Mouse (Mus musculus) left cerebral cortex, adult 18-20 months (tissue): Measurements from ENCODE around the gene Sdccag8. TPM values are rescaled to one million over a fixed set of nuclear protein-coding genes. Genes with fewer than 3 reads are reported as not detected.

Experiments used
- DNase-seq, 2 experiments: peaks; one replicate each; pipeline ENCODE4 v3.0.0; 2021 to 2022; ENCODE audit warnings: low spot score in 2 of 2, mixed read lengths in 1 of 2
- microRNA-seq, 2 experiments: library from miRNA; unstranded; fragments of <30 nt; microRNA quantifications; one replicate each; pipeline ENCODE4 v1.2.0; 2021
- total RNA-seq, 2 experiments: library from RNA; stranded (reverse); gene quantifications; 2 replicates each; pipeline ENCODE4 v1.2.3; 2021

Sdccag8 gene
- total RNA-seq, 2 experiments from 2014 or later: 16.4 to 17.4 TPM

- DNase-seq: no peak
Measured at GRCm38 (mm10) chr1:177040058-177040457, 225.6 kb downstream of the Sdccag8 start.

DNA sequence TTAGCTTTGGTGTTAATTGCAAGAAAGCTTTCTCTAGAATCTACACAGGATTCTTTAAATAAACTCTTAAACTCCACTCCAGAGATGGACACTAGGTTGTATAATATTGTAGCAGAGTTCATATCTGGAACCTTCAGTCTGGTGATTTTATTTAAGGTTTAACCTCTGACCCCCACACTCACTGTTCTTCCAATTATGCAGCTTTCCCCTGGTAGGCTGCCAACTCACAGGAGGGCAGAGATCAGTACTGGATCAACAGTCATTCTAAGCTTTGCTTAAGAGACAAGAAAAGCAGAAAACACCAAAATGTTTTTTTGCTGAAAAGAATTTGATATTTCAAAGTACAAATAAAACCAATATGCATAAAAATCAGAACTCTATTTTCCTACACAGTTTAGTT is 231.4 kb downstream of the Sdccag8 start:
- no peak for DNase-seq

GRCm38 (mm10) chr1:177046963-177047362 is 232.5 kb downstream of the Sdccag8 start:
- DNase-seq: no peak

GRCm38 (mm10) chr1:177048773-177049172 is 234.3 kb downstream of the Sdccag8 start:
- DNase-seq: no peak

GRCm38 (mm10) chr1:177051366-177051963 is 237.0 kb downstream of the Sdccag8 start:
- DNase-seq: no peak

DNA sequence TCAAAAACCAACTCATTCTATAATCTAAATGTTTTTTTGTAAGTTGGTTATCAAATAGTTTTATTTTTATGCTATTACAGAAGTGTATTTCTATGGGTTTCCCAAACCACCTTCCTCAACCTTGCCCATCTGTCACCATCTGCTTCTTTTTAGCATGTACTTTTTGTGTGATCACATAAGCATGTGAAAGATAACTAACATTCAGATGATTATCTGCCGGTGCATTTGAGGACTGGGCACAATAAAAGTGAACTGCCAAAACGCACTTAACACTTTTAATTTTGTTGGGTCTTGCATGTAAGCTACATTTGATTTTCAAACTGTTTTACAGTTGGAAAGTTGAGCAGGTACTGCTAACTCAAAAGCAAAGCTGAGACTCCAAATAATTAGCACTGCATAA is 240.4 kb downstream of the Sdccag8 start:
- DNase-seq: no peak

DNA sequence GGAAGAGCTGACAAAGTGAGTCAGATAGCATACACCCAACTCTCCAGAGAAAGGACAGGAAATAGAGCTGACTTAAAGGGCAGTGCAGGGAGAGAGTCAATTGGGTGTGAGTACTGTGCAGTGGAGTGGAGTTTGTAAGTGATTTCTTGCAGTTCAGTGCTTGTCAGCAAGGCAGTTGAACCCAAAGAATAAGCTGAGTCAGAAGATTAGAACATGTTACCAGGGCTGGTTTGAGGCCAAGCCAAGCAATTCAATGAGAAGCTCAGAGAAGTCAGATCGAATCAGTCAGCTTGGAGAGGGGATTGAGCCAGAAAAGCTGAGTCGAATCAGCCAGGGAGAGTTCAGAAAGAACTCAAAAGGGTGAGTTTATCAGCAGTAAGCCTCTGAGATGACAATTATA is 247.3 kb downstream of the Sdccag8 start:
- no peak for DNase-seq

GRCm38 (mm10) chr1:177065732-177066131 is 251.3 kb downstream of the Sdccag8 start:
- DNase-seq: no peak

DNA sequence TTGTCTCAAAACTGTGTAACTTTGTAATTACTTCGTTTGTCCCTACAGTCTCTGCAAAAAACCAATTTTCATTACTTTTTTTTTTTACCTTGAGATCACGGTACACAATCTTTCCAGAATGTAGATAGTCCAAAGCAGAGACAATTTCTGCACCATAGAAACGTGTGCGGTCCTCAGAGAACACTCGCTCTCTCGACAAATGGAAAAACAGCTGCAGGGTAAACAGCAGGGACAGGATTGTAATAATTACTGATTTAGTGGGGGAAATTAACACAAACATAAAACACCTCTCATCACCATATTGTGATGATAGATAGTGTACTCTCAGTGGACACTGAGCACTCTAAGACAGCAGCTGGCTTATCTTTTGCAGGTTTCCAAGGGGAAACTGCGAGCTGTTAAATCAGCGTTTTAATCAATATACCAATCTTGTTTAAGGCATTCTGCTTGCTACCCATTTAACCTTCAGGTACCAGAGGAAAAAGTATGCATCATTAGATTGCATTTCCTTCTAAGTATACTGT is 252.7 kb downstream of the Sdccag8 start:
- no peak for DNase-seq

- DNase-seq: no peak
Measured at GRCm38 (mm10) chr1:177069161-177069560, 254.7 kb downstream of the Sdccag8 start.

Small RNA genes lying within 50 kb of the gene (microRNA-seq; reads per million reads assigned to microRNA genes)
- gene Gm25993 (0 reads per million in 2 experiments), gene Mir350 (120 to 161 reads per million in 2 experiments)

Other genes starting within 250 kb of the Sdccag8 start
- gene Cep170, start 593 bp upstream of the Sdccag8 start, total RNA-seq: 10 to 100 TPM; 95.2 to 95.5 TPM